Mouse (Mus musculus) 3134 (cell line): ENCODE measurements around the gene AI467606.

Experiments
- DNase-seq: peaks from one replicate; pipeline ENCODE4 v3.0.0-alpha.2; 2011; ENCODE audit warnings: low spot score; ENCODE audit not compliant: insufficient read length; ENCODE audit errors: extremely low read depth

Gene AI467606

DNA sequence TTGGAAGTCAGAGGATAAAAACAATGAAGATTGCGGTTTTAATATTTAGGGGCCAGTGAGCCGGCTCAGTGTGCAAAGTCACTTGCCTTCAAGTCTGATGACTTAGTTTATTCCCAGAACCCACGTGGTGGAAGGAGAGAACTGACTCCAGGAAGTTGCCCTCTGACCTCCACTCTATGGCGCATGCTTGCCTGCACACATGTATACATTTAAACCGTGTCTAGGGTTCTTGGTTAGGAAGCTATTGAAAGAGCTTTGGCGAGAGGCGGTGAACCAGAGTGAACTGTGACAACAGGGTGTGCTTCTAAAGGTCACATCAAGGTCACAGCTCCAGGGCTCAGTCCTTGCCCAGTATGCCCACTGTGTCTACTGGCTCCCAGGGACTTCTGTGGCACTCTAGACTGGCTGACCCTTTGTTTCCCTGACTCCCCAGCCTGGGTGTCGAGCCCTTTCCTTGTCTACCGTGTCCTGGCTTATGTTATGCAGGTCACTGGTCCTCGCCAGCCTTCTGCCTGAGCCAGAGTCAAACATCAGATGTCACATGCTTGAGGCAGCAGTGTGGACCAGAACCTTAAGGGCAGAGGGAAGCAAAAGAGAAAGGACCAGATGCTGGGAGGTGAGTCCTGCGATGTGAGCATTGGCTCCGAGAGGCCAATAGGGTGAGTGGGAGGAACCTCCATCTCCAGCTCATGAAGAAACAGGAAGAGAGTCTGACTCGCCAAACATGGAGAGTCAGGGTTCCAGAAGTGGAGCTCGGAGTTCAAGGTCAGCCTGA is 27.7 kb downstream of the AI467606 start:
- no peak for DNase-seq

- DNase-seq, result no peak
Measured at GRCm38 (mm10) chr7:127121061-127121910, 30.1 kb downstream of the AI467606 start.

DNA sequence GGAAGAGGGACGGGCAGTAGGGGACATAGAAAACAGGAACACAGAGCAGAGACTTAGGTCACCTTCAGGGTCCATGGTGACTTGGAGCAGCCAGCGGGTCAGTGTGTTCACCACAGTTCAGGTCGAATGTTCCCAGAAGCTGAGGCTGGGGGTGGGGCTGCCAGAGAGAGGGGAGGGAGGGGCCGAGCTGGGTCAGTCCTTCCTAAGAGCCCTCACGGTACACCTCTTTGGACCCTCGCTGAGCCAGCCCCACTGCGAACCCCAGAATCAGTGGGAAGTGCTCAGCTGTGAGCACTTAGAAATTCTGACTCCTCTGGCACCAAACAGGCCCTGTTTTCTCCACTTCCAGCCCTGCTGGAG is 30.7 kb downstream of the AI467606 start, which contains the start of gene Qprt:
Qprt (minus strand) TSS at position 316 of the 360 bp plus-strand sequence.
- DNase-seq, result no peak

- peak; percentile 36 for DNase-seq
Measured at GRCm38 (mm10) chr7:127129638-127130037, 38.5 kb downstream of the AI467606 start.

DNA sequence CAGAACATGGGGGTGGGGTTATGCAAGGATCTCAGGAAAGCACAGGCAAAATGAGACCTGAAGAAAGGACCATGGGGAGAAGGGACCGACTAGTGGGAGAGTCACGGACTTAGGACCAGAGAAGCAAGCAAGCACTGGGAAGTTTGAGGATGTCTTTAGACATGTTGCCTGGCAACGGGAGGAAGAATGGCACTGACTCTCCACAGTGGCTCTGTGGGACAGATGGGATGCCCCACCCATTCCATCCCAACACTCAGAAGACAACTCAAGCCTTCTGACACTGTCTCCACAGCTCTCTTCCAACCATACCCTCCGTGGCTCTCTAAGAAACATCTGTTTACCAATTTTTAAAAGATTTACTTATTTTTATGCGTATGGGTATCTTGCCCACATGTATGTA is 42.0 kb downstream of the AI467606 start:
- DNase-seq, result no peak

GRCm38 (mm10) chr7:127134821-127135447 is 43.8 kb downstream of the AI467606 start:
- no peak for DNase-seq

DNA sequence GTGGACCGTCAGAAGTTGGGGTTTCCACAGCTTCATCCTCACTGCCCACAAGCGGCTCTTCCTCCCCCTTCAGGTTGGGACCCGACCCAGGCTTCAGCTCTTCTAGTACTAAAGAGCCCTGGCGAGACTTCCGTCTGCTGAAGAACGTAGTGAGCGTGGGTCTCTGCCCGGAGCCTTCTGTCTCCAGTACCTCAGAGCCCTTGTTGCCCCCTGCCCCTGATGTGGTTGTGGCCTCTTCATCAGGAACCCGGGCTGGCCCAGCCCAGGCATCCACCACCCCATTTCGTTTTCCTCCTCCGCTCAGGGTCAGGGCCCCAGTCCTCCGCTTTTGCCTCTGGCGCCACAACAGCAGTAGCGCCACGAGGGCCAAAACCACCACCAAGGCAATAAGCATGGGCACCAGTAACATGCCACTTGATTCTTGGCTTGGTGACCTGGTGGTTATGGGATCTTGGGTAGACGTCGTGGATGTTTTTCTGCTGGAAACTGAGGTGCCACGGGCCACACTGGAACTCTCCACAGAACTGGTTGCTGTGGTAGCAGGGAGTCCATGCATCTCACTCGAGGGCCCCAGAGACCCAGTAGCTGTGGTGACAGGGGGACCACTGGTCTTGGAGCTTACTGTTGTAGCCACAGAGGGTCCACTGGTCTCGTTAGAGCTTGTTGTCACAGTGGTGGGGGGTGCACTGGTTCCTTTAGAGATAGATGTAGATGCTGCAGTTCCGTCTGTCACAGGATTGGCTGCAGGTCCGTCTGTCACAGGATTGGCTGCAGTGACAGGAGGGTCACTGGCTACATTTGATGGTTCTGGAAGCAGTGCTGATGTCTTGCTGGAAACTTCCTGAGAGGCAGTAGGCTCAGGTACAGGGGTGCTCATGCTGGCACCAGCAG is 45.3 kb downstream of the AI467606 start:
- DNase-seq, result no peak

GRCm38 (mm10) chr7:127137262-127138017 is 46.3 kb downstream of the AI467606 start, which contains the start of gene Spn:
Spn (minus strand) TSS chr7:127137823.
- DNase-seq, result peak; percentile 48

- no peak for DNase-seq
Measured at GRCm38 (mm10) chr7:127139100-127139499, 47.9 kb downstream of the AI467606 start.

DNA sequence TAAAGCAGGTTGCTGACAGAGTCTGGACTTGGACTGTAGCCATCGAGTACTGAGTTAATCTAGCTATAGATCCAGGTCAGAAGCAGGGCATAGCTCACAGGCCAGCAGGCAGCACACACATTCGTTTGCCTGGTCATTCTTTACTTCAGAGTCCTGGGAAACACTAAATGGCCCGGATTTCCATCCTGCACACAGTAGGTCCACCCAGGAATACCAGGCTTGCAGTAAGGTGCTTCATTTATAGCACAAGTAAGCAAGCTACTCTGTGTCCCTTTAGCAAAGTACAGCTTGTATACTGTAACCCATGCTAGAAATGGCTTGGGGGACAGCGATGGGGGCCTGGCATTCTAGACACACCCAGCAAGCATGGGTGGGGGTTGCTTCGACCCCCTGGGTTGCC is 48.4 kb downstream of the AI467606 start:
- DNase-seq, result no peak

- no peak for DNase-seq
Measured at GRCm38 (mm10) chr7:127140623-127141404, 49.7 kb downstream of the AI467606 start.

- no peak for DNase-seq
Measured at GRCm38 (mm10) chr7:127142214-127142613, 51.1 kb downstream of the AI467606 start.

DNA sequence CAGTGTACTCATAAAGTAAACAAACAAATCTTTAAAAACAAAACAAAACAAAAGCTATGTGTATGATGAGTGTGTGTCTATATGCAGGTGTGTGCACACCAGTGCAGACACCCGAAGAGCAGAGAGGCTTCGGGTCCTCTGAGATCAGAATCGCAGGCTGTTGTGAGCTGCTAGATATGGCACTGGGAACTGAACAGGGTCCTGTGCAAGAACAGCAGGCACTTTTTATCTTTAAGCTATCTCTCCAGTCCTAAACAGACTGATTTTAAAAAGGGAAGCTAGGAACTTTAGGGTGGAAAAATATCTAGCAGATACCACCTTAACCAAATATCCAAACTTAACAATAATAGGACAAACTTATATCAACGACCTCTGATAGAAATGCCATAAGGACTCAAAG is 51.5 kb downstream of the AI467606 start:
- no peak for DNase-seq
